Mouse (Mus musculus) intestine, embryonic 14.5 days (tissue): ENCODE data around the gene Baat. TPM values are rescaled to one million over a fixed set of nuclear protein-coding genes. Genes with fewer than 3 reads are reported as not detected.
"Not testable (repeated sequence)": the region's sequence is repeated elsewhere in the genome, so short reads cannot be mapped to it uniquely, and the experiment has no call there.

ENCODE experiments used
- ATAC-seq: fragments of 200-750 bp; cut with Nextera tagmentation; replicated peaks from 2 replicates; pipeline ENCODE4 v1.8.0; 2017; ENCODE audit warnings: low read depth, moderate number of reproducible peaks, moderate TSS enrichment, moderate library complexity; ENCODE audit not compliant: low FRiP score, low TSS enrichment
- DNase-seq: peaks from one replicate; pipeline ENCODE4 v3.0.0-alpha.2; 2018; ENCODE audit warnings: low spot score
- H3K27ac ChIP-seq: fragments of 300-500 bp; sonication (generic); 2 replicates; pipeline ENCODE4 v1.5.1; 2014; ENCODE audit warnings: low read depth, mild to moderate bottlenecking, control low read depth
- H3K27me3 ChIP-seq: fragments of 300-500 bp; sonication (generic); replicated peaks from 2 replicates; pipeline ENCODE4 v1.6.1; 2014; ENCODE audit warnings: low read length, control low read depth; ENCODE audit not compliant: control insufficient read depth, insufficient read depth
- H3K36me3 ChIP-seq: fragments of 300-500 bp; sonication (generic); 2 replicates; pipeline ENCODE4 v1.6.1; 2014; ENCODE audit warnings: low read length, control low read depth; ENCODE audit not compliant: control insufficient read depth, insufficient read depth
- H3K4me1 ChIP-seq: fragments of 300-500 bp; sonication (generic); replicated peaks from 2 replicates; pipeline ENCODE4 v1.6.1; 2014; ENCODE audit warnings: low read length, control low read depth, mixed read lengths; ENCODE audit not compliant: control insufficient read depth, insufficient read depth
- H3K4me2 ChIP-seq: fragments of 300-500 bp; sonication (generic); 2 replicates; pipeline ENCODE4 v1.6.1; 2014; ENCODE audit warnings: low read length
- H3K4me3 ChIP-seq: fragments of 300-500 bp; sonication (generic); 2 replicates; pipeline ENCODE4 v1.5.1; 2014; ENCODE audit warnings: low read depth, low read length, control low read depth, mixed read lengths
- H3K9ac ChIP-seq: fragments of 300-500 bp; sonication (generic); 2 replicates; pipeline ENCODE4 v1.6.1; 2014; ENCODE audit warnings: mild to moderate bottlenecking, low read length
- H3K9me3 ChIP-seq: fragments of 300-500 bp; sonication (generic); 2 replicates; pipeline ENCODE4 v1.6.1; 2016; ENCODE audit warnings: low read length, control low read depth; ENCODE audit not compliant: control insufficient read depth
- WGBS: fragments of 180-500 bp; shearing (Covaris S2); extraction: QIAGEN DNeasy Blood & Tissue Kit; methylation state at CpG from one replicate; pipeline ENCODE4 v1.1.7; 2014; 5-methylcytosine and 5-hydroxymethylcytosine counted together
- polyA plus RNA-seq: library from polyadenylated mRNA; unstranded; fragments of >200 nt; fragmentation: Nextera tagmentation; extraction: Ambion mirVana; gene quantifications from 2 replicates; pipeline ENCODE4 v1.2.1, GENCODE M21; 2014

Baat gene
- polyA plus RNA-seq, 1 experiment from 2014 or later = not detected

DNA sequence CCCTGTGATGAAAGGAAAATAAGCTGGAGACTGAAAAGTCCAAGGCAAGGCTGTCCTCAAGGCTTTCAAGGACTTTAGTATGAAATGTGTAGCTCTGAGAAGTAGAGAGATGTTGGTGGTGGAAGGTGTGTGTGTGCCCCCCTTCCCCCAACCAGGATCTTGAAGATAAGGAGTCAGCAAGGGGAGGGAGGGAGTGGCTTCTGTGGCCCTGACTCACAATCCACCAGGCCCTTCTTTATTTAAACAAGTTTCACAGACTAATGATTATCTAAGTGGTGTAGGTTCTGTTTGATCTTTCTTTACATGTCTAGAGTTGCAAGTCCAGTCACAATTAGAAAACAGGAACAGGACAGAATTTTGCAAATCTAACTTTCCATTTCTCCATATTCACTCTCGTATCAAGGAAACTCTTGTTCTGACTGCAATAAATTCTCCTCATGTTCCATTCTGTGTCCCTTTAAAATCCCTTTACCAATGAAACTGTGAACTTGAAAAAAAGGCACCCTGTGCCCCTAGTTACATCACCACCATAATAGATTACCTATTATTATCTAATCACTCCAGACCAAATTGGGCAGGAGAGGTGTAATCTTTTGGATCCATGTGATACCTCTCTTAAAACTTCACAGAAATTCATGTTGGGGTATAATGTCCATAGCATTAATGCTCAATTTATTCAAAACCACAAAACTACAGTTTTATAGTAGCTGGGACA, 55.1 kb downstream of the Baat start:
- not testable (repeated sequence) for DNase-seq, H3K9me3 ChIP-seq, H3K27me3 ChIP-seq, H3K4me3 ChIP-seq, H3K4me2 ChIP-seq, H3K4me1 ChIP-seq, H3K9ac ChIP-seq, H3K36me3 ChIP-seq, H3K27ac ChIP-seq
- peak; percentile 64; the same call in 1 of the 2 replicates for ATAC-seq
- no CpG with 5 or more reads among the region's 1 CpGs for WGBS

Other genes with a start within 250 kb of the Baat start
- not detected in 2 replicates for gene Acnat2, start 98.4 kb downstream of the Baat start, polyA plus RNA-seq
- gene Acnat1, start 32.6 kb downstream of the Baat start, polyA plus RNA-seq = 0.83 and 1.5 TPM in 2 replicates
- 93.7 and 96.4 TPM in 2 replicates for gene Mrpl50, start 14.5 kb upstream of the Baat start, polyA plus RNA-seq
- gene Zfp189, start 14.6 kb upstream of the Baat start, polyA plus RNA-seq = 6.1 and 7.9 TPM in 2 replicates
- 81.5 and 94.2 TPM in 2 replicates for gene Aldob, start 43.0 kb upstream of the Baat start, polyA plus RNA-seq
- 23.6 and 23.9 TPM in 2 replicates for gene Tmem246, start 91.3 kb upstream of the Baat start, polyA plus RNA-seq
- 50.7 and 53.0 TPM in 2 replicates for gene Rnf20, start 125.4 kb upstream of the Baat start, polyA plus RNA-seq
- gene Ppp3r2, start 175.5 kb upstream of the Baat start, polyA plus RNA-seq = 0.09 TPM in 1 of 2 replicates, not detected in the other